Mouse (Mus musculus) E14TG2a.4 (cell line): ENCODE measurements at regions not wholly inside any gene's neighbourhood (a gene's known extent, or its start where the extent isn't known, plus 50 kb on each side); places are given as distances from the start of the nearest gene placed in this dataset.
A peak's percentile ranks its signal among the peaks of the same experiment; 100 is the strongest.
"Not testable (repeated sequence)": the region's sequence is repeated elsewhere in the genome, so short reads cannot be mapped to it uniquely, and the experiment has no call there.

Source experiments
- H3K27me3 ChIP-seq: 2 replicates; pipeline ENCODE4 v1.6.1; 2014; ENCODE audit warnings: low read length, control low read depth; ENCODE audit not compliant: insufficient read depth
- H3K36me3 ChIP-seq: 2 replicates; pipeline ENCODE4 v1.6.1; 2014; ENCODE audit warnings: low read length, control low read depth; ENCODE audit not compliant: insufficient read depth
- H3K4me1 ChIP-seq: replicated peaks from 2 replicates; pipeline ENCODE4 v1.6.1; 2014; ENCODE audit warnings: low read depth, low read length, control low read depth
- H3K4me3 ChIP-seq: replicated peaks from 2 replicates; pipeline ENCODE4 v1.5.1; 2014; ENCODE audit warnings: mild to moderate bottlenecking, low read length
- H3K9me3 ChIP-seq: 2 replicates; pipeline ENCODE4 v1.6.1; 2014; ENCODE audit warnings: low read length, control low read depth
- CTCF ChIP-seq: conservative IDR thresholded peaks from 2 replicates; pipeline ENCODE4 v1.5.1; 2014; ENCODE audit warnings: low read length
- NANOG ChIP-seq: IDR thresholded peaks from 2 replicates; pipeline ENCODE4 v1.6.1; 2014; ENCODE audit warnings: borderline replicate concordance, low read length, mixed read lengths
- POU5F1 ChIP-seq: IDR thresholded peaks from 2 replicates; pipeline ENCODE4 v1.6.1; 2014; ENCODE audit warnings: low read length, borderline replicate concordance

DNA sequence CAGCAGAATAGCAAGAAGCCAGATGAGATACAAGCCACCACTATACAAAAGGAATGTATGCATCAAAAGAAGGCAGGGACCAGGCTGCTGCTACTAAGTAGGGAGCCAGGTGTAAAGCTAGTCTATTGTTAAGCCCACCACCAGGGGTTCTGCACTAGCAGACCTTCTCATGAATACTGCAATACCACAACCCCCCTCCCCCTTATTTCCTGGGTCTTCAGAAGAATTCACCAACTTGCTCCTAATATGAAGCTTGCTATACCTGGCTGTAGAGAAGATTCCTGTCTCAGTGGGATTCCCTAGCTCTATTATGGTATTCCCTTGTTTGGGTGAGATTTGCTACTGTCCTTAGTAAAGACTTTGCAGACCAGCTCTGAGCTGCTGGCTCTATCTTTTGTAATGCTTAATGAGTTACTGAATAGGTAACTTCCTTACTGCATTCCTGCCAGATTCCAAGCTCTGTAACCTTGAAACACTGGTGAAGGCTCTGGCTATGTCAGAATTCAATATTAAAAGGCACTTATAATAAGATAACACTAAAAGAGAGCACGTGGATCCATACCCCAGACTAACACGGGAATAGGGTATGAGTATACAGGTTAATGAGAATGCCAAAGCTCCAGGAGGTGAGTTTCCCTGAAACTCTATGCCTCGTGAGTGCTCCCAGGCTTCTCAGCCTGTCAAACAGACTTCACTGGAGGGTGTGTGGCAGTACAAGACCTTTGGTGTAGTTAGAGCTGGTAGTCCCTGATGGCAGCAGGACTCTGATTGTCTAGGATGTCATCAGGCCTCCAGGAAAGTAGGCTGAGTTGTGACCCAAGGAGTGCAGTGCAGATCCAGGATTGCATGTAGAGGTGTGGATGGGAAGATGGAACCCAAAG lies 455.5 kb downstream of the Plxdc2 start:
- Histone ChIP-seq H3K9me3 (peaks cover 33% of the 10 kb centered on the region), H3K4me1 (peaks cover 26% of the 10 kb centered on the region)
- 0 out of 2 replicates have a peak, but pooled peaks have one; percentile 46 for TF ChIP-seq NANOG
- peak; percentile 36; the same call in 1 of the 2 replicates for TF ChIP-seq POU5F1

GRCm38 (mm10) chr2:16820442-16820841 lies 464.3 kb downstream of the Plxdc2 start:
- no peak for TF ChIP-seq NANOG
- no peak for TF ChIP-seq POU5F1
- TF ChIP-seq CTCF: no peak
- Histone ChIP-seq H3K4me1 (peaks cover 7% of the 10 kb centered on the region; the same call in 1 of the 2 replicates), H3K4me3 (no peak overlapping the region), H3K9me3 (no peaks in the 10 kb centered on the region), H3K36me3 (no peaks in the 10 kb centered on the region), H3K27me3 (no peaks in the 10 kb centered on the region)

More for the DNA sequence above, 455.5 kb downstream of the Plxdc2 start:
- H3K36me3 ChIP-seq, H3K27me3 ChIP-seq, H3K4me3 ChIP-seq: not testable (repeated sequence)

DNA sequence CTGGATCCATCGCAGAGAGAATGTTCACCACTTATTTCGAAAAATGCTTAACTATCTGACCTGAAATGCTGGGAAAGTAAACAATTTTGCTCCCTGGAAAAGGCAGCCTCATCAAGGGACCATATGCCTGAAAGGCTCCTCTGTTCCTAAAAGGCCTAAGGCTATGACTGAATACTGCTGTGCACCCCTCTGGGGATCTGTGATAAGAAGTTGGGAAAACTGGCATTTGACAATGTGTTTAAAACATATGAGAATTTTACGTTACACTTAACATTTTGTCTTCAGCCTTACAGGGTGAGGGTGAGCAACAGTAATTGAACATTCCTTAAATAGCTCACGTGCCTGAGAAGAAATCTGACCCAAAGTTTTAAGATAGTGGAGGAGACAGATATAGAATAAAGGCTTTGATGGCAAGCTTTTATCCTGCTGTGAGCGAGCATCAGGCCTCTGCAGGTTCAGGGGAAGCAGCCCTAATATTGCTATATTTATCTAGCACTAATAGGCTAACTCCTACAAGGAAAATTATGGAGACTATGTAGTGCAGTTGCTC lies 468.7 kb downstream of the Plxdc2 start:
- Histone ChIP-seq H3K36me3 (no peaks in the 10 kb centered on the region), H3K4me3 (no peak overlapping the region), H3K4me1 (peaks cover 7% of the 10 kb centered on the region; the same call in 1 of the 2 replicates), H3K9me3 (no peaks in the 10 kb centered on the region), H3K27me3 (no peaks in the 10 kb centered on the region)
- TF ChIP-seq NANOG (no peak), POU5F1 (no peak), CTCF (no peak)

DNA sequence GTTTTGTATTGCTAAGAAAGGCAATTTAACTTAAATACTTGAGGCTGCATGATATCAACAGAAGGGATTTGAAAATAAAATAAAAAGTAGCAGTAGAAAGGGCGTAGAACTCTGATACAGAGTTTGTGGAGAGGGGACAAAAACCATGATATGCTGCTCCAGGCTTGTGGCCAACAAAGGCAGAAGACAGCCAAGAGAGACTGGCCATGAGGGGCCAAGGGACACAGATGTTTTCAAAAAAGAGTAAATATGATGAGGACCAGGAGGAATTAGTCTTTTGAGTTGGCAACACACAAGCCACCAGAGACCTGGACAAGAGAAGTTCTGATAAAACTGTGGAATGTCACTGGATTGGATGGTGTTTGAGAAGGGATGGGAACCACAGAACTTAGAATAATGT lies 471.2 kb downstream of the Plxdc2 start:
- Histone ChIP-seq H3K4me1 (peaks cover 7% of the 10 kb centered on the region; the same call in 1 of the 2 replicates), H3K27me3 (no peaks in the 10 kb centered on the region), H3K36me3 (no peaks in the 10 kb centered on the region), H3K4me3 (no peak overlapping the region), H3K9me3 (no peaks in the 10 kb centered on the region)
- TF ChIP-seq POU5F1 (no peak), NANOG (no peak), CTCF (no peak)

- no peak for TF ChIP-seq CTCF
- TF ChIP-seq NANOG: no peak
- Histone ChIP-seq H3K9me3 (no peaks in the 10 kb centered on the region), H3K27me3 (no peaks in the 10 kb centered on the region), H3K36me3 (no peaks in the 10 kb centered on the region), H3K4me3 (no peak overlapping the region), H3K4me1 (no peaks in the 10 kb centered on the region)
Observed at GRCm38 (mm10) chr2:16835960-16836359, 479.9 kb downstream of the Plxdc2 start.

DNA sequence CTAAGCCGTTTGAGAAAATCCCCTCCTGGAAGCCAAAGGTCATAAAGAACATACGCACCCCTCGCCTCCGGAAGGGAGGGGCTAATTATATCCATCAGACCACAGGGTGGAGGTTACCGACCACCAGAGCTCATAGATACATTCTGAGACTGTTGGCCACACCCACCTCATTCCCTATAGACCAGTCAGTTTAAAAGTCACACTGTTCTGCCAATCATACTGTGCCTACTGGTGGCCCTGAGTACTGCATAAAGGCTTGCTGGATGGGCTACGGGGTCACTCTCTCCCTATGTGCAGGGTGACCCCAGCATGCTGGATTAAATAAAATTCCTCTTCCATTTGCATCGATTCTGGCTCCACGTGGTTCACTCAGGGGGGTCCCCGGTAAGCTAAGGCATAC lies 482.6 kb downstream of the Plxdc2 start:
- no peaks in the 10 kb centered on the region for H3K4me1 ChIP-seq
- no peak overlapping the region for H3K4me3 ChIP-seq
- no peaks in the 10 kb centered on the region for H3K27me3 ChIP-seq
- H3K9me3 ChIP-seq: no peaks in the 10 kb centered on the region
- no peak for TF ChIP-seq NANOG
- no peak for TF ChIP-seq POU5F1
- H3K36me3 ChIP-seq: no peaks in the 10 kb centered on the region

DNA sequence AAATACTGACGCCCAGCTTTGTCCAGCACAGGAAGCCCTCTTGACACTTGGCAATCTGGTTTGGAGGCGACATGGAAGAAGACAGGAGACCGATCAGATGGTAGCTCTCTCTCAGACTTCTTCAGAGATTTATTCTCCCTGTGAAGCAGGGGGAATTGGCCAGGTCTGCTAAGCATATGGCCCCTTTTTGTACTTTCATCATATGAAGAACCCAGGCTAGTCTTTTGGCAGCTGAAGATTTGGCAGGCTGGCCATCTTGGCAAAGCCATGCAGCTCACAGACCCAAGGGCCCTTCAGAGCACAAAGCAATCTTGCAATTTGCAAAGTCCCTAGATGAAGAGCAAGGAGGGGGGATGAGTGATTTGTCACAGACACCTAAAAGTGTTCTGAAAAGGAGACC lies 493.8 kb downstream of the Plxdc2 start:
- Histone ChIP-seq H3K27me3 (no peaks in the 10 kb centered on the region), H3K9me3 (no peaks in the 10 kb centered on the region), H3K4me1 (no peaks in the 10 kb centered on the region), H3K36me3 (no peaks in the 10 kb centered on the region), H3K4me3 (no peak overlapping the region)
- TF ChIP-seq POU5F1 (no peak), NANOG (no peak), CTCF (no peak)

DNA sequence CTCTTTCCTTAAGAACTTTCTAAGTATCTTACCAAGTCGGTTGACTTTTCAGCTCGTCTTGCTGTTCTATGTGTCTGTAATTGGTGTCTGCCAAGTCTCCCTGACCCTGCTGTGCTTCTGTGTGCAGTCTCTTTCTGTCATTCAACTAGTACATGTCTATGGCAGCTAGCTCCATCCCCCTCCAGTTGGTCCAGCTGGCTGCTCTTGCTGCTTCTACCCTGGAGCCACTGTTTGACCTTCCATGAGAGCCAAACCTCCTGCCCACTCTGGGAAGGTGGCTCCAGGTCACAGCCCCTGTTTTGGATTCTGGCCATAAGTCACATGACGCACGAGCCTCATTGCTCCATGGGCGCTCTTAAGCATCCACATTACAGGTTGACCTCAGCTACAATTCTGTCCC lies 504.0 kb downstream of the Plxdc2 start:
- Histone ChIP-seq H3K27me3 (no peaks in the 10 kb centered on the region), H3K4me1 (no peaks in the 10 kb centered on the region), H3K36me3 (no peaks in the 10 kb centered on the region), H3K9me3 (peaks cover 16% of the 10 kb centered on the region; the same call in 1 of the 2 replicates), H3K4me3 (no peak overlapping the region)
- TF ChIP-seq POU5F1: no peak
- no peak for TF ChIP-seq CTCF
- TF ChIP-seq NANOG: no peak
